Mouse (Mus musculus): ENCODE measurements around the gene Jam3.

Gene Jam3

DNA sequence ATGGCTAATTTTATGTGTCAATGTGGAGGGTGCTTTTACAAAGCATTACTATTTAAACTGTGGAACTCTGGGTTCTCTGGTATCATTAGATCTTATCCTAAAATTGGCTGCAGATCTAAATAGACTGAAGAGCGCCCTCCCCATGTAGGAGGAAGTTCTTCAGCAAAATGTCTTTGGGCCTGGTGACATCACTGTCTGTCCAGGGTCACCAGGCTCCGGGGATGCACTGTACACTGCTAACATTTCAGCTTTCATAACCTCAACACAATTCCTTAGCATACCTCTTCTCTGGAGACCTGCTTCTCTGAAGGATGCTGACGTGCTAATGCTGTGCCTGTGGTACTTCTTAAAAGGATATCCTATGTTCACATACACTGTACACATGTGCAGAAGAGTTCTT, 43.5 kb downstream of the Jam3 start:
- no peak for DNase-seq (ENCODE audit: low spot score in 2 of 2)

- DNase-seq (ENCODE audit: low spot score in 2 of 2) = no peak
Measured at GRCm38 (mm10) chr9:27110681-27111080, 44.5 kb downstream of the Jam3 start.

GRCm38 (mm10) chr9:27109533-27110514, 45.4 kb downstream of the Jam3 start:
- peak in 1 of 2 experiments; percentile 26 for DNase-seq (ENCODE audit: low spot score in 2 of 2)

- DNase-seq (ENCODE audit: low spot score in 2 of 2) = no peak
Measured at GRCm38 (mm10) chr9:27108451-27108850, 46.8 kb downstream of the Jam3 start.

DNA sequence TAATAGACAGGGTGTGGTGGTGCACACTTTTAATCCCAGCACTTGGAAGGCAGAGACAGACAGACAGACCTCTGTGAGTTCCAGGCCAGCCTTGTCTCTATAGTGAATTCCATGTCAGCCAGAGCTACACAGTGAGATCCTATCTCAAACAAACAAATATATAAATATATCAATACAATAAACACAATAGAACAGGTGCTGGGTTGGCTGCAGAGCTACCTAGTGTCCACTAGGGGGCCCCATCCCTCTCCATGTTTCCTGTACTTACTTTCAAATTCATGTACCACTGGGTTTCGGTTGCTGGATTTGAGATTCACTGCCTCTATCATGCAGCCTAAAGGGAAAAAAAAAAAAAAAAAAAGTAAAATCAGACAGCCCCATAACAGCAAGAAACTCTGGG, 49.1 kb downstream of the Jam3 start:
- DNase-seq (ENCODE audit: low spot score in 2 of 2) = peak in 1 of 2 experiments; percentile 27

DNA sequence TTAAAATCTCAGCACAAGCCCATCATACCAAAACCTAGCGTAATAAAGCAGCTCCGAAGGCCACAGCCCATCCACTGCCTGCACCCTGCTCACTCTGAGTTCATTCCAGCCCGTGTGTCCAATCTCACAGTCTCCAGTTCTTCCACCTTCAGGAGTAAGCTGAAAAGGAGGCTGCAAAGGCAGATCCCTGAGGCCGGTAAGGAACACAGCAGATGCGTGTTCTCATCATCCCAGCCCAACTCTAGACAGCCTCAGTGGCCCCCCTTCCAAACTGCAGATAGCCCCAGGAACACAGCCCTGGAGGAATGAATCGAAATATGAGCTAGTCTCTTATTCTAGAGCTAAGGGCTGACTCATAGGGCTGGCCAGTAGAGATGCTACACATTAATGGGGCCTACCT, 53.8 kb downstream of the Jam3 start:
- DNase-seq (ENCODE audit: low spot score in 2 of 2) = no peak

- no peak for DNase-seq (ENCODE audit: low spot score in 2 of 2)
Measured at GRCm38 (mm10) chr9:27099474-27099873, 55.7 kb downstream of the Jam3 start.

DNA sequence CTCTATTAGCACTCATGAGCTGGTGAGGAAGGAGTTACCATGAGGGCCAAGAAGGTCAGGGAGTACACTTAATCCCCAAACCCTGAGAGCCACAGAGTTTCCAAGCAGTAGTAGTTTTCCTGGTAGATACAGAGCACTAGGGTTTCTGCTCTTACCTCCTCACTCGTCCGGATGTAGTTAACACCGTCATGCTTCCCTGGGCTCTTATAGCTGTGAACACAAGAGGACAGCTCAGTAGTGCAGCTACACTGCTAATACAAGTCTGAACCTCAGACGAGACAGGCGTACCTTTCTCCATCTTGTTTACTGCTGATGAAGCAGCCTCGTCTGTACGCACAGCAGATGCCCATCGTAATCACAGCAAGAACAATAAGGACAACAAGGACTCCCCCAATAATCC, 56.7 kb downstream of the Jam3 start:
- DNase-seq (ENCODE audit: low spot score in 2 of 2) = no peak

DNA sequence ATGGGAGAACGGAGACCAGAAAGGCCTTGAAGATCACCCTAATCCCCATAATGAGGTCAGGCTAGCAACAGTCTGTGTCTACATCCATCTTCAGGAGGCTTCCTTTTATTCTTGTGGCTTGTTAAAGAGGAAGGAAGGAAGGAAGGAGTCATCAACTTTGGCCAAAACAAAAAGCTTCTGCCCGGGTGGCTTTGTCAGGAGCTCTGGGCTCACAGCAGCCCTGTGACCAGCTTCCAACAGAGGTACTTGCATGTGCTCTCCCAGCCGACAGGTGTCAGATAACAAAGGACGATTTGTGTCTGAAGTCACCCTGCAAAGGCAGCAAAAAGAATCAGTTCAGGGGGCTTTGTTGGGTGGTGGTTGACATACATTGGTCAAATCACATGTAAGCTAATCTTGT, 57.1 kb downstream of the Jam3 start:
- DNase-seq (ENCODE audit: low spot score in 2 of 2) = no peak

- no peak for DNase-seq (ENCODE audit: low spot score in 2 of 2)
Measured at GRCm38 (mm10) chr9:27092916-27093315, 62.3 kb downstream of the Jam3 start.

- DNase-seq (ENCODE audit: low spot score in 2 of 2) = no peak
Measured at GRCm38 (mm10) chr9:27090801-27091775, 64.1 kb downstream of the Jam3 start.

DNA sequence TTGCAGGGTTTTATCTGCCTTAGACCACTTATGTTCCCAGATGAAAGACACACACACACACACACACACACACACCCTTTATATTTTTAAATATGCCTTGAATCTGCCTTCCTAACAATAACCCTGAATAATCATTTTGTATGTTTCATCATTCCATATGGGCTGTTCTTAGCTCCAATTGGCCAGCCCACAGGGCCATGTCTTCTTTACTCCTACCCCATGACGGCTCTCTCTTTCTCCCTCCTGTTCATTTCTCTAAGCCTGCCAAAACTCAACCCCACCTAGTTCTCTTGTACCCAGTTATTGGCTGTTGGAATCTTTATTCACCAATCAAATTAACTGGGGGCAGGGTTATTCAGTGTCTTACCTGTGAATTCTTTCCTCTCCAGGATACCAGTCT, 65.1 kb downstream of the Jam3 start:
- no peak for DNase-seq (ENCODE audit: low spot score in 2 of 2)

DNA sequence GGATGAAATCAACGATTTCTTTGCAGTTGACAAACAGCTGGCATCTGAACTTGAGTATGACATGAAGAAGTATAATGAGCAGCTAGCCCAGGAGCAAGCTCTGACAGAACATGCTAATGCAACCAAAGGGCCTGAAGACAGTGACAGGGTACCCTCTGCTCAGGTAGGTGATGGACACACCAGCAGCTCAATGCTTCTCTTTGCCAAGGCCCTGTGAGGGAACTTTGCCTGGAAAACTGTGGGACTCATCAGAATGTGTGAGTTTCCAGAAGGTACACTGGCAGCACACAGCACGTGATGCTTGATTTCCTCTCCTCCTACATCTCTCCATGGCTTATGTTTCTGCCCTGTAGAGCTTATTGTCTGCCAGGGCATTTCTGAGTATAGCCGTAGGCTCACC, 67.8 kb downstream of the Jam3 start:
- DNase-seq (ENCODE audit: low spot score in 2 of 2) = no peak

- no peak for DNase-seq (ENCODE audit: low spot score in 2 of 2)
Measured at GRCm38 (mm10) chr9:27086256-27086655, 69.0 kb downstream of the Jam3 start.

- DNase-seq (ENCODE audit: low spot score in 2 of 2) = no peak
Measured at GRCm38 (mm10) chr9:27075812-27076211, 79.4 kb downstream of the Jam3 start.

DNA sequence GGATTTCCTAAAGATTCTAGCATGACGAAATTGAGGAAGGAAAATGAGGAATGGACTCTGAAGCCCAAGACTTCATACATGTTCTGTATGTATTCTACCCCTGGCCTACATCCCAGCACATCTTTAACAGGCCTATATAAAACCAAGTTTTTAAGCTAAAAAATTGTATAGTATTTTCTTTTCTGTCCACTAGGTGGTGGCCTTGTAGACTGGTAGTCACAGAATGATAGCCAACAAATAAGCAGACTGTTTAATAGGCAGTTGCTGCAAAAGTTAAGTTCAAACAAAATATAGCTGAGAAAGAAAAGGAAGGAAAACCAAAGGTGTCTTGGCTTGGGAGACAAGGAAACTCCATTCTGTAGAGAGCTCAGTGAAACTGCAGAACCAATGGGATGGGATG, 80.5 kb downstream of the Jam3 start:
- DNase-seq (ENCODE audit: low spot score in 2 of 2) = no peak

GRCm38 (mm10) chr9:27070895-27071294, 84.3 kb downstream of the Jam3 start:
- no peak for DNase-seq (ENCODE audit: low spot score in 2 of 2)

DNA sequence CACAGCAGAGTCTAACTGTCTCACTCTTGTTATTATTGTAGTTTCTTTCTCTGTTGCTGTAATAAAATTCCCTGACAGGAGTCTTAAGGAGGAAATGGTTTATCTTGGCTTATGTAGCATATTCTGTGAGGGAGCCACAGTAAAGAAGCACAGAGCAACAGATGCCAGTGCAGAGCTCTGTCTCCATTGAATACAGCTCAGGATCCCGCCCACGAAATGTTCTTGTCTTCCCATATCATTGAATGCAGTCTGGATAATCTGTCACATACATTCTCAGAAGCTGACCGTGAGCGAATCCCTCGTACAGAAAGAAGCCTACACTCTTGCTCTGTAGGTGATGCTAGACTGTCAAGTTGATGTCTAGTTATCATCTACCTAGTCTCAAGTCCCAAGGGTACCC, 96.9 kb downstream of the Jam3 start:
- no peak for DNase-seq (ENCODE audit: low spot score in 2 of 2)

- DNase-seq (ENCODE audit: low spot score in 2 of 2) = no peak
Measured at GRCm38 (mm10) chr9:27049492-27049891, 105.7 kb downstream of the Jam3 start.
